Mouse (Mus musculus) adrenal gland (tissue): ENCODE measurements around the gene Olfr620.

ENCODE experiments used
- intact Hi-C: fragments of 180-260 bp; cut with DNase I; formaldehyde crosslinking; loops from one replicate; pipeline ENCODE4 v1.15.1; 2025
- long read RNA-seq, 2 experiments: library from polyadenylated mRNA; unstranded; transcript quantifications; one replicate each; pipeline ENCODE4 v2.0.0; 2020; ENCODE audit warnings: borderline replicate concordance in 1 of 2; ENCODE audit not compliant: insufficient replicate concordance in 1 of 2
- microRNA-seq, 2 experiments: library from miRNA; unstranded; fragments of <30 nt; microRNA quantifications; one replicate each; pipeline ENCODE4; 2019

Gene Olfr620
- long read RNA-seq, experiment 1: 0 reads
- long read RNA-seq, experiment 2: 0 reads

DNA sequence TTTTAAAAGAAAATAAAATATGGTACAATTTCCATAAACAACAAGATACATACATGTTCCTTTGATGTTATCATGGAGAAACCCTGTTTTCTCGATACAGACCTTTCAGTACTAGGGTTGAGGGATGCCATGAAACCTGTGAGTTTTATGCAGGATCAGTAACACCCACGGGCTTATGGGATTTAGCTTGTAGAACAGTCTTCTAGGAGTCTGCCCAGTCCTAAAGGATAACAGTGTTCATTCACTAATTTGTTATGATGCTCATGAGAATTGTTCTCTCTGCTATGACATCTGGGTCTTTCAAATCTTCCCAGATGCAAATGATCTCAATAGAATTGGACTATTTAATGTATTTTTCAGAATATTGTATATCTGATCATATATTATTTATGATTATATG lies at the start of gene Olfr620:
Olfr620 (minus strand) TSS at position 101 of the 400 bp plus-strand sequence.
- intact Hi-C loops: no loop called here

DNA sequence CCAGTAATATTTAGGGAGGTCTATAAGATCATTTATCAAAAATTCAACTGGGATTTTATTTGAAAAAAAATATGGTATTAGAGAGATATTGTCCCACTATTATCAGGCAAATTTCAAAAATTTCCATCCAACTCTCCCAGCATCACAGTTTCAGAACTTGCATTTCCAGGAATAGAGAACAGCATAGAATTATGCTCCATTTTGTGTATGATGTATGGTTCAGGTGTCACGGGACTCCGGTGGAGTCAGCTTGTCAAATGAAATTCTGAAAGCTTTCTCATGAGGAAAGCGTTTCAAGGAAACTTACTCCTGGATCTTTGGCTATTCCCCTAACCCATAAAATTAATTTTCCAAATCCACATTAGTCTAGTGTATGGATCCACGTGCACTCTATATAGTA lies 31.7 kb upstream of the Olfr620 start:
- intact Hi-C loops: no loop called here

DNA sequence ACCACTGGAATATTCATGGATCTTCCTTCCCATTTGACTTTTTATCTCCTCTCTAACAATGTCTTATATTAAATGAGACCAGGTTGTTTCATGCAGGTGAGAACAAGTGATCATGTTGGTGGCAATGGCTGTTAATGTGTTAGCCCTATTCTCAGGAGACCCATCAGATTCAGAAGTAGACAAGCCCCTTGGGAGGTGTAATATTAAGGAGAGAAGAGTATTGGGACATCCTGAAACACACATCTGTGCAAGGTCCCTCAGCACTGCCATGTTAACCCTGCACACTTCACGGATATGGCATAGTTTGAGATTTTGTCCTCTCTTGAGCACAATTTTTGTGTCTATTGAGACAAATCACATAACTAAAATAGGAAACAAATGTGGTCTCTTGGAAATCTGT lies 30.3 kb upstream of the Olfr620 start, which contains the start of gene Olfr622:
Olfr622 (minus strand) TSS at position 101 of the 400 bp plus-strand sequence.
- intact Hi-C loops: no loop called here

DNA sequence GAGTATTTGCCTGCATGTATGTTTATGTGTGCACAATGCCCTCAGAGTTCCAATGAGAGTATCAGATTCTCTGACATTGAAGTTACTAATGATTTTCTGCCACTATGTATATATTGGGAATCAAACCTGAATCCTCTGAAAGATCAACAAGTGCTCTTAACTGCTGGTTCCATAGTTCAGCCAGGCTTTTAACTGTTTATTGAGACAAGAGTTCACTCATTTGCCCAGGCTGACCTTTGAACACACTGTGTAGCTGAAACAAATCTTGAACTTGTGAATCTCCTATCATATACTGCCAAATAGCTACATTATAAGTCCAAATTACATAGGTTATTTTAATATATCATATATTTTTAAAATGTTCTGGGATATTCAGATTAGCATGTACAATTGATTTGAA lies 24.5 kb upstream of the Olfr620 start:
- intact Hi-C loops: no loop called here

DNA sequence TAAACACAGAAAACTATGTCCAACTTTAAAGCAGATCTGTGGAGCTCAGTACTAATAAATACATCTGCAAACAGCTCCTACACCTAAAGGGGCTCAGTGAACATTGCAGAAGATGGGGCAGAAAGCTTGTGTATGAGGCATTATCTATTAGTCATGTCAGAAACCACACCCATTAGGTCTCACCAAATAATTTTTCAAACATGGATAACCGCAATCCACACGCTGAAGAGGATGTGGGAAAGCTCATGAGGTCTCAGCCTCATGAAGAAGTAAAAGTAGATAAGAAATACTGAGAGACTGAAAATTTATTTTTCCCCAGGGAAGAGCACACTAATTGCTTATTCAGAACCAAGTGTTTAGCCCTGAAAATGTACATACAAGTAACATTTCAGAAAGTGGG lies 4.9 kb downstream of the Olfr620 start:
- intact Hi-C loops: no loop called here

DNA sequence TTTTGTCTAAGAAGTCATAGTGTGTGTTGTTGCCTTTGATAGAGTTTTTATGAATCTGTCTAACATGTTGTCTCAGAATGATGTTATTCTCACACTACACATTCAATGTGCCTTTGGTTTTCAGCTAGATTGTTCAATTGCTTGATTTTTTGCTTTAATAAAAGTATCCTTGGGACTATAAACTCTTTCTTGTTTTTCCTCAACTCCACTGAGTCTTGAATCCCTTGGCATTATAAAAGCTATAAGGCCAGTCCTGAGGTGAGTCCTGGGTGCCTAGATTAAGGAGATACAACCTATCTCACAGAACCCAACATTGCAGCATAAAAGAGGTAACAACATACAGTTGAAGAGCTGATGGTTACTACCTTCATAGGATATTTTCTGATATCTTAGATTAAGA lies 12.1 kb downstream of the Olfr620 start, which contains the start of gene Olfr619:
Olfr619 (plus strand) TSS at position 301 of the 400 bp plus-strand sequence.
- intact Hi-C loops: no loop called here

DNA sequence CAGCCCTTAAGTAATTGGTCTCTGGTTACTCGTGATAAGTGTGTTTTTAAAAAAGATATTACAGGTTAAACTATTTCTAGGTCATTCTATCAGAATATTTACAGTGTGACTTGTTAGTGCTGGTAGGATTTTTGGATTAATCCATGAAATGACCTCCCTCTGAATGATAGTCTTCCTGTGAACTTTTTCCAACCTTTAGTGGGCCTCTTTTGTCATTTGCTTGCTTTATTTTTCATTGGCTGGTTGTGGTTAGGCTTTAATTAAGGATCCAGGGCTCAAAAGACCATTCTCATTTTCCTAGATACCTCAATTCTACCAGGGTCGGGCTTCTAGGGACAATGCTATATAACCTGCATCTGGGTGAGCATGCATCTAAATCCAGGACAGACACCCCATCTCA lies 22.5 kb downstream of the Olfr620 start, which contains the start of gene Olfr618:
Olfr618 (plus strand) TSS at position 301 of the 400 bp plus-strand sequence.
- intact Hi-C loops: no loop called here

DNA sequence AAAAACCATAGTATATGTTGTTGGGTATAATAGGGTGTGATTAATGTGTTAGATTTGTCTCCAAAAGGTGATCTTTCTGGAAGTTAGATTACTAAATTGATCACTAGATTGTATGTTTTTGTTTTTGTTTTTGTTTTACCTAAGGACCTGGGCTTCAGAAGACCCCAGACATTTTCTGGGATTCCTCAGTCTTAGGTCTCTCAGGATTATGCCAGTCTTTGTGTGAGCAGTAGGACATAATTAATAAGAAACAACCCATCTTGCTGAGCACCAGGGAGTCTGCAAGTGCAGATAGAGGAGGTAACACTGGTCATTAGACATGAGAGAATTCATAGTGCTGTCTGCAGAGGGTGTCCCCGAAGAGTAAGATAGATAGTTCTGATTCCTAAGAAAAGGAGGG lies 39.6 kb downstream of the Olfr620 start, which contains the start of gene Olfr617:
Olfr617 (plus strand) TSS at position 301 of the 400 bp plus-strand sequence.
- intact Hi-C loops: no loop called here

DNA sequence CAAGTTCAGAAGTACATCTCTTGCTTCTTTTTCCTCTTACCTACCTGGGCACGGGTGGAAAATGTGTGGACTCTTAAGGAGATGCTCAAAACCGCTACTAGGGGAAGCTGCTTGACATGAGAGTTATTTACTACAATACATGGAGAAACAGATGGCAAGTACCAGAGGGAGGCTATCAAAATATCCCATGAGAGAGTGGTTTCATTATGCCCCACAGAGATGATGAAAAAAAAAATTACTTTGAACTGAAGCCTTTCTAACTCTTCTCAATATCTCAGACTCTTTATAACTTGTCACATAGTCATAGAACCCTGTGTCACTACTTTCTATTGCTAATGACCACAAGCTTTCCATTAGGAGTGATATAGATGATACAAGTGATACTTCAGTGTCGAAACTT lies 43.3 kb downstream of the Olfr620 start, which contains the start of gene Olfr616:
Olfr616 (minus strand) TSS at position 101 of the 400 bp plus-strand sequence.
- intact Hi-C loops: no loop called here

DNA sequence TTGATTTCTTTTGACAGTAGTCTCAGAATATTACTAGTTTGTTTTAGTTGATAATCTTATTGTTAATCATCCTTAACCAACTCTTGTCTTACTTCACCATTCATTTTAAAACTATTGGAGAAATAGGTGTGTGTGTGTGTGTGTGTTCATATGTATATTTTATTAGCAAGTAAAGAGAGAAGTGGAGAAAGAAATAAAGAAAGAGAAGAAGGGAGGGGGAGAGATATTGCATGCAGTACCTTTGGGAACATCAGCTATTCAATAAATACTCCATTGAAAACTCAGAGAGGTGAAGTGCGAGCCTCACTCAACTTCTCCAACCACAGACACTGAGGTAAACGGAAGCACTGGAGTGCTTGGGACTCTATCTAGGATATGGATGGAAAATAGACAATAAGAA lies 56.6 kb downstream of the Olfr620 start, which contains the start of gene Olfr615:
Olfr615 (plus strand) TSS at position 301 of the 400 bp plus-strand sequence.
- intact Hi-C loops: no loop called here

Small RNAs within 50 kb of the gene (microRNA-seq; reads per million reads assigned to microRNA genes)
- gene Gm26506: 0 reads per million in 2 experiments
